Mouse (Mus musculus) cerebellum, adult 2 months (tissue): ENCODE results near the gene Sh3d19. TPM values are rescaled to one million over a fixed set of nuclear protein-coding genes. Genes with fewer than 3 reads are reported as not detected.

ENCODE experiments used
- DNase-seq, 2 experiments: peaks; one replicate each; pipeline ENCODE4 v3.0.0; 2021
- H3K27ac ChIP-seq: fragments of 200-500 bp; 2 replicates; pipeline ENCODE4 v1.5.1; 2012; ENCODE audit warnings: low read length, control low read depth, inconsistent platforms; ENCODE audit not compliant: insufficient read depth
- H3K27me3 ChIP-seq: fragments of 200-500 bp; 2 replicates; pipeline ENCODE4 v1.6.1; 2012; ENCODE audit warnings: inconsistent platforms, mild to moderate bottlenecking, low read length, moderate library complexity; ENCODE audit not compliant: control insufficient read depth, insufficient read depth
- H3K4me1 ChIP-seq: fragments of 200-500 bp; 2 replicates; pipeline ENCODE4 v1.6.1; 2011; ENCODE audit warnings: low read length; ENCODE audit not compliant: control insufficient read depth, insufficient read depth
- H3K4me3 ChIP-seq: fragments of 200-500 bp; replicated peaks from 2 replicates; pipeline ENCODE3; 2011; ENCODE audit warnings: mild to moderate bottlenecking, low read depth, low read length, control low read depth; ENCODE audit not compliant: insufficient read depth
- CTCF ChIP-seq: fragments of 200-500 bp; IDR thresholded peaks from 2 replicates; pipeline ENCODE4 v1.5.1; 2011; ENCODE audit warnings: low read depth, mild to moderate bottlenecking, control low read depth, low read length, moderate library complexity, borderline replicate concordance; ENCODE audit not compliant: insufficient read depth
- POLR2A ChIP-seq: fragments of 200-500 bp; IDR thresholded peaks from 2 replicates; pipeline ENCODE4 v1.6.1; 2011; ENCODE audit warnings: low read length, control low read depth, borderline replicate concordance; ENCODE audit not compliant: insufficient read depth
- WGBS: fragments of 180-500 bp; shearing (Covaris S2); methylation state at CpG from one replicate; pipeline ENCODE4 v1.1.7; 2018; 5-methylcytosine and 5-hydroxymethylcytosine counted together
- polyA plus RNA-seq: library from polyadenylated mRNA; depleted of rRNA; stranded (reverse); fragments of >200 nt; gene quantifications from 2 replicates; pipeline ENCODE4 v1.2.3, GENCODE M21; 2012

The Sh3d19 gene
- polyA plus RNA-seq, 1 experiment: 14.5 TPM

- H3K4me1 ChIP-seq: peaks cover 3% of the 10 kb centered on the region; the same call in 1 of the 2 replicates
- no peak for DNase-seq
- H3K27ac ChIP-seq: no peak overlapping the region
- no peak for TF ChIP-seq CTCF
- TF ChIP-seq POLR2A: no peak
- no peak overlapping the region for H3K4me3 ChIP-seq
- WGBS: 86% methylated on average over 12 of the region's 12 CpGs
- no peaks in the 10 kb centered on the region for H3K27me3 ChIP-seq
These were observed 53.3 kb downstream of the Sh3d19 start for GRCm38 (mm10) chr3:86024065-86024795.

GRCm38 (mm10) chr3:86025341-86026137 lies 54.6 kb downstream of the Sh3d19 start:
- DNase-seq: no peak
- no peak overlapping the region for H3K4me3 ChIP-seq
- TF ChIP-seq POLR2A (no peak), CTCF (no peak)
- no peaks in the 10 kb centered on the region for H3K27me3 ChIP-seq
- H3K27ac ChIP-seq: no peak overlapping the region
- WGBS: 96% methylated on average over 20 of the region's 20 CpGs
- peaks cover 3% of the 10 kb centered on the region; the same call in 1 of the 2 replicates for H3K4me1 ChIP-seq

- no peak for DNase-seq
- TF ChIP-seq CTCF: no peak
- no peak for TF ChIP-seq POLR2A
- WGBS: 92% methylated on average over 15 of the region's 15 CpGs
- H3K27ac ChIP-seq: no peak overlapping the region
- no peaks in the 10 kb centered on the region for H3K27me3 ChIP-seq
- no peak overlapping the region for H3K4me3 ChIP-seq
- H3K4me1 ChIP-seq: peaks cover 3% of the 10 kb centered on the region; the same call in 1 of the 2 replicates
These were observed 57.9 kb downstream of the Sh3d19 start for GRCm38 (mm10) chr3:86028658-86029375.

GRCm38 (mm10) chr3:86030566-86030965 lies 59.7 kb downstream of the Sh3d19 start:
- Histone ChIP-seq H3K4me1 (peaks cover 2% of the 10 kb centered on the region; the same call in 1 of the 2 replicates), H3K27ac (no peak overlapping the region), H3K4me3 (no peak overlapping the region), H3K27me3 (no peaks in the 10 kb centered on the region)
- WGBS: 13% methylated on average over 4 of the region's 4 CpGs
- DNase-seq: peak; percentile 46 to 61
- no peak for TF ChIP-seq CTCF
- TF ChIP-seq POLR2A: no peak

GRCm38 (mm10) chr3:86033455-86034090 lies 62.7 kb downstream of the Sh3d19 start:
- no peak for DNase-seq
- 88% methylated on average over 9 of the region's 9 CpGs for WGBS
- Histone ChIP-seq H3K4me3 (no peak overlapping the region), H3K4me1 (no peaks in the 10 kb centered on the region), H3K27me3 (no peaks in the 10 kb centered on the region), H3K27ac (no peak overlapping the region)
- no peak for TF ChIP-seq CTCF
- no peak for TF ChIP-seq POLR2A

- Histone ChIP-seq H3K4me3 (no peak overlapping the region), H3K27ac (no peak overlapping the region), H3K4me1 (no peaks in the 10 kb centered on the region), H3K27me3 (no peaks in the 10 kb centered on the region)
- no peak for TF ChIP-seq CTCF
- TF ChIP-seq POLR2A: no peak
- DNase-seq: no peak
- WGBS: 84% methylated on average over 9 of the region's 9 CpGs
These were observed 67.1 kb downstream of the Sh3d19 start for GRCm38 (mm10) chr3:86037926-86038484.

- H3K4me1 ChIP-seq: no peaks in the 10 kb centered on the region
- TF ChIP-seq CTCF: no peak
- 67% methylated on average over 3 of the region's 3 CpGs for WGBS
- DNase-seq: no peak
- no peak overlapping the region for H3K4me3 ChIP-seq
- H3K27me3 ChIP-seq: no peaks in the 10 kb centered on the region
- no peak overlapping the region for H3K27ac ChIP-seq
These were observed 67.7 kb downstream of the Sh3d19 start for GRCm38 (mm10) chr3:86038648-86039047.
